Mouse (Mus musculus) heart, adult 8-10 months (tissue): Measurements from ENCODE around the gene Lsamp. TPM values are rescaled to one million over a fixed set of nuclear protein-coding genes. Genes with fewer than 3 reads are reported as not detected.
"Not testable (repeated sequence)": the region's sequence is repeated elsewhere in the genome, so short reads cannot be mapped to it uniquely, and the experiment has no call there.

Experiments
- DNase-seq: peaks from one replicate; pipeline ENCODE4 v3.0.0; 2022; ENCODE audit warnings: low spot score
- total RNA-seq, 4 experiments: library from RNA; stranded (reverse); gene quantifications; 2 replicates each; pipeline ENCODE4 v1.2.4; 2022

Gene Lsamp
- total RNA-seq, 4 experiments from 2014 or later, result 1.0 to 2.0 (median 1.4) TPM

GRCm38 (mm10) chr16:40491606-40492005 lies 507.4 kb downstream of the Lsamp start:
- no peak for DNase-seq

GRCm38 (mm10) chr16:40504262-40504960 lies 520.2 kb downstream of the Lsamp start:
- no peak for DNase-seq

- no peak for DNase-seq
Measured at GRCm38 (mm10) chr16:40509146-40510030, 525.2 kb downstream of the Lsamp start.

- DNase-seq, result no peak
Measured at GRCm38 (mm10) chr16:40536754-40537153, 552.6 kb downstream of the Lsamp start.

- DNase-seq, result no peak
Measured at GRCm38 (mm10) chr16:40549663-40550062, 565.5 kb downstream of the Lsamp start.

GRCm38 (mm10) chr16:40555608-40556007 lies 571.4 kb downstream of the Lsamp start:
- no peak for DNase-seq

- DNase-seq, result no peak
Measured at GRCm38 (mm10) chr16:40557680-40558249, 573.6 kb downstream of the Lsamp start.

GRCm38 (mm10) chr16:40567431-40567941 lies 583.3 kb downstream of the Lsamp start:
- no peak for DNase-seq

GRCm38 (mm10) chr16:40572085-40572745 lies 588.1 kb downstream of the Lsamp start:
- no peak for DNase-seq

- no peak for DNase-seq
Measured at GRCm38 (mm10) chr16:40582076-40582475, 597.9 kb downstream of the Lsamp start.

- no peak for DNase-seq
Measured at GRCm38 (mm10) chr16:40593161-40593560, 609.0 kb downstream of the Lsamp start.

- no peak for DNase-seq
Measured at GRCm38 (mm10) chr16:40601431-40602387, 617.5 kb downstream of the Lsamp start.

- no peak for DNase-seq
Measured at GRCm38 (mm10) chr16:40607509-40607908, 623.3 kb downstream of the Lsamp start.

- DNase-seq, result not testable (repeated sequence)
Measured at GRCm38 (mm10) chr16:40616697-40617096, 632.5 kb downstream of the Lsamp start.

GRCm38 (mm10) chr16:40621086-40621485 lies 636.9 kb downstream of the Lsamp start:
- DNase-seq, result not testable (repeated sequence)

- no peak for DNase-seq
Measured at GRCm38 (mm10) chr16:40627159-40627558, 643.0 kb downstream of the Lsamp start.

GRCm38 (mm10) chr16:40639621-40640371 lies 655.6 kb downstream of the Lsamp start:
- no peak for DNase-seq

- DNase-seq, result no peak
Measured at GRCm38 (mm10) chr16:40652800-40653199, 668.6 kb downstream of the Lsamp start.

GRCm38 (mm10) chr16:40653508-40653907 lies 669.3 kb downstream of the Lsamp start:
- DNase-seq, result no peak

- no peak for DNase-seq
Measured at GRCm38 (mm10) chr16:40656347-40656746, 672.2 kb downstream of the Lsamp start.
